16 mouse cellular contexts compared by ENCODE assay signal in genomic region chr12:81197468-81198075, GRCm38 (mm10).
"Had no signal": no experiment of that assay in that cellular context is flagged by ENCODE, and none has a peak within 500 bp of the region (broad histone marks: within the 10 kb centered on the region; RNA-seq: fewer than 3 reads in every experiment).

No protein-coding gene starts in this region.

- H3K9me3 ChIP-seq: kidney, embryonic 15.5 days; limb, embryonic 12.5 days; midbrain, embryonic 10.5 days; neural tube, embryonic 15.5 days had no signal

- H3K9ac ChIP-seq: kidney, embryonic 15.5 days; limb, embryonic 12.5 days; lung, embryonic 14.5 days; neural tube, embryonic 15.5 days had no signal

- DNase-seq: kidney, adult 2 months; kidney, postnatal 14 days; layer of hippocampus, adult 9-11 months; layer of hippocampus, postnatal 36 days; lung, embryonic 14.5 days; lung, postnatal 10 days; lung, postnatal 4 days; midbrain, embryonic 14.5 days; thymus, adult 18-20 months; thymus, postnatal 14 days had no signal

- H3K27ac ChIP-seq: kidney, embryonic 15.5 days; limb, embryonic 12.5 days; midbrain, embryonic 10.5 days; neural tube, embryonic 15.5 days had no signal

- H3K4me3 ChIP-seq: kidney, embryonic 15.5 days; limb, embryonic 12.5 days; midbrain, embryonic 10.5 days; myocyte; neural tube, embryonic 15.5 days had no signal

- H3K36me3 ChIP-seq: kidney, embryonic 15.5 days; limb, embryonic 12.5 days; midbrain, embryonic 10.5 days; neural tube, embryonic 15.5 days had no signal

- H3K4me2 ChIP-seq: kidney, embryonic 15.5 days; limb, embryonic 12.5 days; lung, embryonic 14.5 days; neural tube, embryonic 15.5 days had no signal

- ATAC-seq: intestine, embryonic 16.5 days had no signal

- H3K27me3 ChIP-seq: limb, embryonic 12.5 days; neural tube, embryonic 15.5 days had no signal

- H3K4me1 ChIP-seq: kidney, embryonic 15.5 days; limb, embryonic 12.5 days had no signal
